Mouse (Mus musculus): ENCODE results near the gene Kctd10. TPM values are rescaled to one million over a fixed set of nuclear protein-coding genes. Genes with fewer than 3 reads are reported as not detected.
A peak's percentile ranks its signal among the peaks of the same experiment; 100 is the strongest.

Kctd10 gene
- polyA plus RNA-seq, 1 experiment, result 87.7 TPM

DNA sequence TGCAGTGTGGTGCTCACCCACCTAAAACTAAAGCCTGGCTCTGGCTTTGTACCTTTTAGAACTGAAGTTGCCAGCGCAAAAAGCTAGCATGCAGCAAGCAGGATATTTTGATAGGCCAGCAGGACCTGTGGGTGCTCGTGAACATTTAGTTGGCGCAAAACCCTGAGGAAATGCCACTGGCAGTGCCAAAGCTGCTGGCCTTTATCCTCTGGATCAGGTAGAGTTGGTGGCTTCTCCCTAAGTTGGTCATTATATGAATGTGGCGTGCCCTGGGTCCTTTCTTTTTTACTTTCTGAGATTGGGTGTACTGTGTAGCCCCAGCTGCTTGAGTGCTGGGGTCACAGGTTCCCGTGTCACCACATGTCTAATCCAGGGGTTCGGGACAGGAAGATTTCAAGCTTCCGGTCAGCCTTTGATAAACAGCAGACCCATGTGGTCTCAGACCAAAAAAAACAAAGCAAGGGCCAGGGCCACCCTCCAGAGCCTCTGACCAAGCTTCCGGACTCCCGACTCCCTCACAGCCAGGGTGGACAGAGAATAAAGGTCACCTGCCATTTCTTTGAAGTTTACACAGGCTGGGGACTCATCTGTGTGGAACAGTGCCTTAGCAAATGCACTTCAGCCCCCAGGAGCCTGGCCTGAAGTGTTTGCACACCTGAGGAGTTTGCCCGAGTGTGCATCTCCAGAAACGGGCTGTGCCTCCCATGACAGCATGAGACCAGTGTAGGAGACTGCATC, 41.4 kb upstream of the Kctd10 start:
- no peak for DNase-seq
- peaks cover 30% of the 10 kb centered on the region for H3K36me3 ChIP-seq (ENCODE audit: control insufficient read depth, insufficient read depth, low read length)
- H3K27me3 ChIP-seq (ENCODE audit: control insufficient read depth, insufficient read depth, low read length), result no peaks in the 10 kb centered on the region
- WGBS, result 93% methylated on average over 11 of the region's 11 CpGs
- H3K4me1 ChIP-seq (replicated peaks; ENCODE audit: control insufficient read depth, insufficient read depth, low read length), result no peaks in the 10 kb centered on the region
- no peak overlapping the region for H3K27ac ChIP-seq (ENCODE audit: control insufficient read depth, insufficient read depth, low read length)
- TF ChIP-seq POLR2A (IDR thresholded peaks at IDR 0.05; ENCODE audit: control insufficient read depth, extremely low read depth, insufficient read depth, low read length, poor library complexity) (no peak), CTCF (IDR thresholded peaks at IDR 0.05; ENCODE audit: borderline replicate concordance, control insufficient read depth, extremely low read depth, insufficient read depth, low read length, poor library complexity) (no peak)
- no peak overlapping the region for H3K4me3 ChIP-seq (ENCODE audit: control insufficient read depth, insufficient read depth, low read length)

DNA sequence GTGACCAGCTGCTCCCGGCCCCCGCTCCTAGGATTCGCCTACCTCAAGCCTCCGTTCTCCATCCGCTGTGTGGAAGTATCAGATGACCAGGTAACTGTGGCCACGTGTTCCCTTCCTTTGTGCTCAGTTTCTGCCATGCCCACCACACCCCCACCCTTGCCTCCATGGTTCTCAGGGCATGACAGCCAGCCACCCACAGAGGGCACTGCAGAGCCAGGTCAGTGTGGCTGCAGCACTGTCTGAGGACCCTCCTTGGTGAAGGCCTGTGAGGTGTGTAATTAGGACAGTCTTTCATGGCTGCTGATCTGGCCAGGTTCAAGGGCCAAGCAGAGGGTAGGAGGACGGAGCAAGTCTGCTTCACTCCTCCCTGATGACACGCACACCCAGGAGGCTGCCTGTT, 38.2 kb upstream of the Kctd10 start:
- H3K27me3 ChIP-seq (ENCODE audit: control insufficient read depth, insufficient read depth, low read length), result no peaks in the 10 kb centered on the region
- no peak for TF ChIP-seq POLR2A (IDR thresholded peaks at IDR 0.05; ENCODE audit: control insufficient read depth, extremely low read depth, insufficient read depth, low read length, poor library complexity)
- TF ChIP-seq CTCF (IDR thresholded peaks at IDR 0.05; ENCODE audit: borderline replicate concordance, control insufficient read depth, extremely low read depth, insufficient read depth, low read length, poor library complexity), result no peak
- H3K4me1 ChIP-seq (replicated peaks; ENCODE audit: control insufficient read depth, insufficient read depth, low read length), result no peaks in the 10 kb centered on the region
- no peak overlapping the region for H3K4me3 ChIP-seq (ENCODE audit: control insufficient read depth, insufficient read depth, low read length)
- peak; percentile 14 for DNase-seq
- WGBS, result 90% methylated on average over 8 of the region's 8 CpGs
- H3K27ac ChIP-seq (ENCODE audit: control insufficient read depth, insufficient read depth, low read length), result no peak overlapping the region
- peaks cover 57% of the 10 kb centered on the region for H3K36me3 ChIP-seq (ENCODE audit: control insufficient read depth, insufficient read depth, low read length)

DNA sequence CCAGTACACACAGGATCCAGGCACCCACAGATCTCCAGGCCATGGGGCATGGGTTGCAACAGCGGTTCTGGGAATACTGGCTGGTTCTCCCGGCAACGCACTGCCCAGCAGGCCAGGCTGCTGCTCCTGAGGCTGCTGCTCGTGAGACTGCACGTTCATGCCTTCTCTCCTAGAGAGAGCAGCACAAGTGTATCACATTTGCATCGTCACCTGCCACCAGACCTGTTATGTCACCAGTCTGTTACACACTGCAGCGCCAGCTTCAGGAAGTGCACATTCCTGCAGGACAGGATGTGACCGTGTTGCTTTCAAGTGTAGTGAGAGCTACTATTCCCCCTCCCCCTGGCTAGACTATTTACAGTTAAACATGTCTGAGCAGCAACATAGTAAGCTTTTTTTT, 36.5 kb upstream of the Kctd10 start:
- DNase-seq, result no peak
- Histone ChIP-seq H3K27ac (ENCODE audit: control insufficient read depth, insufficient read depth, low read length) (no peak overlapping the region), H3K27me3 (ENCODE audit: control insufficient read depth, insufficient read depth, low read length) (no peaks in the 10 kb centered on the region), H3K4me1 (replicated peaks; ENCODE audit: control insufficient read depth, insufficient read depth, low read length) (no peaks in the 10 kb centered on the region), H3K36me3 (ENCODE audit: control insufficient read depth, insufficient read depth, low read length) (peaks cover 74% of the 10 kb centered on the region), H3K4me3 (ENCODE audit: control insufficient read depth, insufficient read depth, low read length) (no peak overlapping the region)
- no peak for TF ChIP-seq POLR2A (IDR thresholded peaks at IDR 0.05; ENCODE audit: control insufficient read depth, extremely low read depth, insufficient read depth, low read length, poor library complexity)
- no peak for TF ChIP-seq CTCF (IDR thresholded peaks at IDR 0.05; ENCODE audit: borderline replicate concordance, control insufficient read depth, extremely low read depth, insufficient read depth, low read length, poor library complexity)
- WGBS, result 83% methylated on average over 8 of the region's 8 CpGs

DNA sequence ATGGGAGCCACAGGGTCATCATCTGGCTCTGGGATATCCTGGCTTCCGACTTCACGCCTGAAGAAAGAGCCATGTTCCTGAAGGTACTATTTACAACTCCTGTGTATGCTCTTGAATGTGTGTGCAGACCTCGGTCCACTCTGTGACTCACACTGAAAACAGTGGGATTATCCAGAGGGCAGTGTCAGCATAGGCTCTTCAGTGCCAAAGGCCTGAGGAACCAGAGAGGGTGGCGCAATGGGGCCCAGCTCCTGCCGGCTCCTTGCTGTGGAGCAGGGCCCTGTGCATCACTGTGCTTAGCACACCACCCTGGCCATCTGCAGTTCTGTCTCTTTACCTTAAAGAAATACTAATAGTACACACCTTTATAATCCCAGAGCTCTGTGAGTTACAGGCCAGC, 35.3 kb upstream of the Kctd10 start:
- H3K27me3 ChIP-seq (ENCODE audit: control insufficient read depth, insufficient read depth, low read length), result no peaks in the 10 kb centered on the region
- 100% methylated on average over 5 of the region's 5 CpGs for WGBS
- TF ChIP-seq POLR2A (IDR thresholded peaks at IDR 0.05; ENCODE audit: control insufficient read depth, extremely low read depth, insufficient read depth, low read length, poor library complexity) (no peak), CTCF (IDR thresholded peaks at IDR 0.05; ENCODE audit: borderline replicate concordance, control insufficient read depth, extremely low read depth, insufficient read depth, low read length, poor library complexity) (no peak)

DNA sequence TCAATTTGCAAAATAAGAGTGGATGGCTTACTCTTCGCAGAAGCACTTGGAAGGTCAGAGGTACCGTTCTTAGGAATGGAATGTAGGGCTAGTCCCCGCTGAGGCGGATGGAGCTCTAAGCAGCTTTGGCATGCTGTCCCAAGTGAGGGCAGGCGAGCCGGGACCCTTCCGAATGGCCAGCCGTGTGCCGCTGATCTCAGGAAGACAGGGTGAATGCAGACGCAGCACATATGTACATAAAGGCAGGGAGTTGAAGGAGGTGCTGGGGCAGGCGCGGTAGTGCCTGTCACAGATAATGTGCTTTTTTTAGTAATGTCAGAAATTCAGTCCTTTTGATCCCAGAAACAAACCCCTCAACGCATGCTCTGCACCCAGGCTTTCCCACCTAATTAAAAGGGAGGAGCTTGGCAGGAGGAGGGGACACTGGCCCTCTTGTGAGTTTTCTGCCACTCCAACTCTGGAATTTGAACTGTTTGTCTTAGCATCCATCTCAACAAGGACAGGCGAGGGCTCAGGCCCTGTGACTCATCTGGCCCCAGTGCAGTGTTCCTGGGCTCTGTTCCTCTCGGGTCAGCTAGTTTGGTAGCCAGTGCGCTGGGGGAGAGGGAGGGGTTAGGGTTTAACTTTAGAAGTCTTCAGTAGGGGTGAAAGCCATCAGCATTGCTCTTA, 32.9 kb upstream of the Kctd10 start:
- TF ChIP-seq POLR2A (IDR thresholded peaks at IDR 0.05; ENCODE audit: control insufficient read depth, extremely low read depth, insufficient read depth, low read length, poor library complexity) (no peak), CTCF (IDR thresholded peaks at IDR 0.05; ENCODE audit: borderline replicate concordance, control insufficient read depth, extremely low read depth, insufficient read depth, low read length, poor library complexity) (no peak)
- DNase-seq, result no peak
- Histone ChIP-seq H3K4me1 (replicated peaks; ENCODE audit: control insufficient read depth, insufficient read depth, low read length) (no peaks in the 10 kb centered on the region), H3K36me3 (ENCODE audit: control insufficient read depth, insufficient read depth, low read length) (peaks cover 86% of the 10 kb centered on the region), H3K4me3 (ENCODE audit: control insufficient read depth, insufficient read depth, low read length) (no peak overlapping the region), H3K27me3 (ENCODE audit: control insufficient read depth, insufficient read depth, low read length) (no peaks in the 10 kb centered on the region), H3K27ac (ENCODE audit: control insufficient read depth, insufficient read depth, low read length) (no peak overlapping the region)
- WGBS, result 94% methylated on average over 16 of the region's 16 CpGs

More for the DNA sequence above, 35.3 kb upstream of the Kctd10 start:
- no peak overlapping the region for H3K27ac ChIP-seq (ENCODE audit: control insufficient read depth, insufficient read depth, low read length)
- no peak for DNase-seq
- H3K36me3 ChIP-seq (ENCODE audit: control insufficient read depth, insufficient read depth, low read length), result peaks cover 86% of the 10 kb centered on the region
- no peaks in the 10 kb centered on the region for H3K4me1 ChIP-seq (replicated peaks; ENCODE audit: control insufficient read depth, insufficient read depth, low read length)
- H3K4me3 ChIP-seq (ENCODE audit: control insufficient read depth, insufficient read depth, low read length), result no peak overlapping the region

DNA sequence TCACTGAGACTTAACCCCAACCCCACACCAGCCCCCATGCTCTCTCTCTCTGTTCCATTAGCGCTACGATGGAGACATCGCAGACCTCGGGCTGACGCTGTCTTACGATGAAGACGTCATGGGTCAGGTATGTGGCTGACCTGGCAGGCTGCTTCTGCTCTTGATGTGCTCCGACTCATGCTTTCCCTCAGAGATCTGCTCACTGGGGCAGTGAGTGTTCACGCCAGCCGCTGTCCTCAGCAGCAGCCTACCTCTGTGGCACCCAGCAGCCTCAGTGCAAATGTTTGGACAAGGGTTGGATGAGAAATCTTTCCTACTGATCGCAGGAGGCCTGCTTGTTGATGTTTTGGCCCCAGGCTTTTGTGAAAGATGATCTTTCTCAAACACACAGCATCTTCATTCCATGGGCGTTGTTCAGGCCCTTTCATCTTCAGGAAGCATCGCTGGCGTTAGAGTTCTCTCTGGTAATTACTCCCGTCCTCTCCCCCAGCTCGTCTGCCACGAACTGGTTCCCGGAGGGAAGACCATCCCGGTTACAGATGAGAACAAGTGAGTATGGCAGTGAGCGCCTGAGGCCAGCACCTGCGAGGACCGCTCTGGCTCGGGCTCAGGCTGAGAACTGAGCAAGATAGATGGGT, 32.2 kb upstream of the Kctd10 start:
- H3K4me3 ChIP-seq (ENCODE audit: control insufficient read depth, insufficient read depth, low read length), result no peak overlapping the region
- H3K27me3 ChIP-seq (ENCODE audit: control insufficient read depth, insufficient read depth, low read length), result no peaks in the 10 kb centered on the region
- 95% methylated on average over 23 of the region's 23 CpGs for WGBS
- DNase-seq, result no peak
- TF ChIP-seq CTCF (IDR thresholded peaks at IDR 0.05; ENCODE audit: borderline replicate concordance, control insufficient read depth, extremely low read depth, insufficient read depth, low read length, poor library complexity), result no peak
- no peak for TF ChIP-seq POLR2A (IDR thresholded peaks at IDR 0.05; ENCODE audit: control insufficient read depth, extremely low read depth, insufficient read depth, low read length, poor library complexity)
- H3K4me1 ChIP-seq (replicated peaks; ENCODE audit: control insufficient read depth, insufficient read depth, low read length), result no peaks in the 10 kb centered on the region
- H3K36me3 ChIP-seq (ENCODE audit: control insufficient read depth, insufficient read depth, low read length), result peaks cover 93% of the 10 kb centered on the region
- no peak overlapping the region for H3K27ac ChIP-seq (ENCODE audit: control insufficient read depth, insufficient read depth, low read length)

Measured in thymus, adult 2 months (tissue).